Mouse (Mus musculus) C2C12 (cell line): ENCODE results near the gene Dlg5. TPM values are rescaled to one million over a fixed set of nuclear protein-coding genes. Genes with fewer than 3 reads are reported as not detected.

ENCODE experiments used
- H3K27me3 ChIP-seq: one replicate; pipeline ENCODE4 v1.6.1; 2011; ENCODE audit not compliant: control insufficient read depth, insufficient read depth, insufficient read length
- H3K36me3 ChIP-seq: one replicate; pipeline ENCODE4 v1.6.1; 2011; ENCODE audit not compliant: control insufficient read depth, insufficient read depth
- H3K4me3 ChIP-seq: one replicate; pipeline ENCODE4 v1.5.1; 2011; ENCODE audit warnings: mild to moderate bottlenecking, control low read depth; ENCODE audit not compliant: poor library complexity, insufficient read depth, severe bottlenecking
- H3K79me2 ChIP-seq: one replicate; pipeline ENCODE4 v1.6.1; 2011; ENCODE audit not compliant: control insufficient read depth, insufficient read depth
- H3K79me3 ChIP-seq: one replicate; pipeline ENCODE4 v1.6.1; 2011; ENCODE audit warnings: low read depth, control low read depth
- H3ac ChIP-seq: one replicate; pipeline ENCODE3; 2011; ENCODE audit warnings: low read depth; ENCODE audit not compliant: control insufficient read depth, insufficient read length
- CEBPB ChIP-seq: IDR thresholded peaks from one replicate; pipeline ENCODE4 v1.6.1; 2011; ENCODE audit warnings: low read depth, mild to moderate bottlenecking, control low read depth, moderate library complexity
- CTCF ChIP-seq: IDR thresholded peaks from one replicate; pipeline ENCODE4 v1.5.1; 2011; ENCODE audit not compliant: control insufficient read depth, insufficient read depth, insufficient read length
- FOSL1 ChIP-seq: IDR thresholded peaks from one replicate; pipeline ENCODE4 v1.8.0; 2011; ENCODE audit warnings: mild to moderate bottlenecking, low read length; ENCODE audit not compliant: poor library complexity, insufficient read depth, severe bottlenecking
- MAX ChIP-seq: IDR thresholded peaks from one replicate; pipeline ENCODE4 v1.6.1; 2011; ENCODE audit warnings: mild to moderate bottlenecking, control low read depth
- MYOD1 ChIP-seq: IDR thresholded peaks from one replicate; pipeline ENCODE4 v1.6.1; 2011; ENCODE audit warnings: low read depth; ENCODE audit not compliant: control insufficient read depth, insufficient read length
- MYOG ChIP-seq: IDR thresholded peaks from one replicate; pipeline ENCODE4 v1.6.1; 2011; ENCODE audit not compliant: control insufficient read depth, insufficient read length; ENCODE audit errors: extremely low read depth
- USF1 ChIP-seq: IDR thresholded peaks from one replicate; pipeline ENCODE4 v1.6.1; 2011; ENCODE audit warnings: low read depth, mild to moderate bottlenecking, control low read depth, moderate library complexity
- polyA plus RNA-seq: library from polyadenylated mRNA; unstranded; fragments of >200 nt; fragmentation: generic; extraction: Trizol; gene quantifications from one replicate; pipeline ENCODE4 v1.2.1, GENCODE M21; 2012; ENCODE audit warnings: missing spikeins

The Dlg5 gene
- polyA plus RNA-seq, 1 experiment = 59.6 TPM

GRCm38 (mm10) chr14:24133801-24134200 is 111.9 kb downstream of the Dlg5 start:
- Histone ChIP-seq H3K27me3 (no peaks in the 10 kb centered on the region), H3ac (no peak overlapping the region), H3K36me3 (peaks cover 51% of the 10 kb centered on the region), H3K79me2 (no peaks in the 10 kb centered on the region), H3K4me3 (no peak overlapping the region), H3K79me3 (no peaks in the 10 kb centered on the region)
- no peak for TF ChIP-seq USF1
- no peak for TF ChIP-seq MAX
- TF ChIP-seq CEBPB = no peak
- TF ChIP-seq MYOD1 = no peak
- no peak for TF ChIP-seq MYOG
- TF ChIP-seq CTCF = no peak
- no peak for TF ChIP-seq FOSL1

GRCm38 (mm10) chr14:24132092-24132491 is 113.6 kb downstream of the Dlg5 start:
- H3K27me3 ChIP-seq = no peaks in the 10 kb centered on the region

GRCm38 (mm10) chr14:24125069-24125468 is 120.7 kb downstream of the Dlg5 start:
- no peak overlapping the region for H3ac ChIP-seq
- H3K4me3 ChIP-seq = no peak overlapping the region
- no peaks in the 10 kb centered on the region for H3K27me3 ChIP-seq
- H3K79me3 ChIP-seq = no peaks in the 10 kb centered on the region
- TF ChIP-seq FOSL1 (no peak), MYOD1 (no peak), CTCF (no peak), CEBPB (no peak), USF1 (no peak), MYOG (no peak), MAX (no peak)
- no peaks in the 10 kb centered on the region for H3K79me2 ChIP-seq
- no peaks in the 10 kb centered on the region for H3K36me3 ChIP-seq

More at GRCm38 (mm10) chr14:24132092-24132491, 113.6 kb downstream of the Dlg5 start:
- H3K36me3 ChIP-seq = peaks cover 34% of the 10 kb centered on the region
- TF ChIP-seq FOSL1 = no peak
- TF ChIP-seq MYOD1 = no peak
- TF ChIP-seq USF1 = no peak
- H3ac ChIP-seq = no peak overlapping the region
- H3K79me2 ChIP-seq = no peaks in the 10 kb centered on the region
- no peak overlapping the region for H3K4me3 ChIP-seq
- no peaks in the 10 kb centered on the region for H3K79me3 ChIP-seq

GRCm38 (mm10) chr14:24124171-24124570 is 121.5 kb downstream of the Dlg5 start:
- Histone ChIP-seq H3K4me3 (no peak overlapping the region), H3K79me3 (no peaks in the 10 kb centered on the region), H3K36me3 (no peaks in the 10 kb centered on the region), H3K27me3 (peaks cover under 1% of the 10 kb centered on the region), H3ac (no peak overlapping the region), H3K79me2 (no peaks in the 10 kb centered on the region)
- TF ChIP-seq MYOG (no peak), FOSL1 (no peak)

- Histone ChIP-seq H3ac (no peak overlapping the region), H3K79me2 (no peaks in the 10 kb centered on the region), H3K27me3 (peaks cover 9% of the 10 kb centered on the region), H3K36me3 (no peaks in the 10 kb centered on the region), H3K79me3 (no peaks in the 10 kb centered on the region), H3K4me3 (no peak overlapping the region)
- TF ChIP-seq CEBPB = no peak
- TF ChIP-seq USF1 = no peak
- no peak for TF ChIP-seq MAX
- no peak for TF ChIP-seq CTCF
- TF ChIP-seq MYOD1 = no peak
- TF ChIP-seq MYOG = no peak
- no peak for TF ChIP-seq FOSL1
Observed at GRCm38 (mm10) chr14:24106734-24107133, 139.0 kb downstream of the Dlg5 start.

GRCm38 (mm10) chr14:24098828-24099227 is 146.9 kb downstream of the Dlg5 start:
- Histone ChIP-seq H3K79me2 (no peaks in the 10 kb centered on the region), H3ac (no peak overlapping the region), H3K36me3 (no peaks in the 10 kb centered on the region), H3K27me3 (no peaks in the 10 kb centered on the region), H3K79me3 (no peaks in the 10 kb centered on the region), H3K4me3 (no peak overlapping the region)
- TF ChIP-seq MYOG (no peak), MAX (no peak), FOSL1 (no peak), MYOD1 (no peak), CEBPB (no peak), CTCF (no peak), USF1 (no peak)
